Mouse (Mus musculus) lung, postnatal 36 days (tissue): ENCODE measurements around the gene Sf3b3.
"Not testable (repeated sequence)": the region's sequence is repeated elsewhere in the genome, so short reads cannot be mapped to it uniquely, and the experiment has no call there.

Experiments used
- DNase-seq: peaks from one replicate; pipeline ENCODE4 v3.0.0; 2022; ENCODE audit warnings: mixed read lengths

Gene Sf3b3

DNA sequence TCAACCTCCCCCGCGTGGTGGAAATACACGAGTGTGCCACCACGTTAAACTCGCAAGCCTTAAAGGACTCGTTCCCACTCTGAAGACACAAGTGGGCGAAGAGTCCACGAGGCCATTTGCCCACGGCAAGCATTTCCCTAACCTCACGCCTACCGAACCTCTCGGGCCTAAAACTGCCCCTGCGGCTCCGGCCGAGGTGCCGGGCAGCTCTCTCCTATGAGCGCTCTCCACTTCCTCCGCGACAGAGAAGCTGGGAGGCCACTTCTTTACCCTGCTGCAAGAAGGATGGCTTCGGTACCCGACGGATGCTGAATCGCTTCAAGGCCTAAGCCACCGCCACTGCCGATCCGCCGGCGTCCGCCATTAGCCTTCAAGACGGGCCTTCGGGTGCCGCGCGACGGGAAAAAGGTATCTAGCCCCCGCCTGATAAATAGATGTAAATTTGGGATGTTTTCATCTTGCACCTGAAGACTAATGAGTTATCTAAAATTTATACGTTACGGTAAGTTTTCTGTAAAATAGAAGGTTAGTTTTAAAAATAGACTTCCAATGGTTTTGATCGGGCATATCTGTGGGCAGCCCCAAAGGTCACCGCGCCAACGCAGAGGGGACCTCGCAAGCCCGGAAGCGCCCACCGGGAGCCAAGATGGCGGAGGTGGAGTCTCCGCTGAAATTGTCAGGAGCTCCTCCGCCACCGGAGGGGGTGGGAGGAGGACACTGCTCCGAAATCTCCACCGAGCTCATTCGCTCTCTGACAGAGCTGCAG is at the start of gene Sf3b3, which contains the start of gene Cog4:
Sf3b3 (minus strand) TSS at position 383 of the 766 bp plus-strand sequence.
Cog4 (plus strand) TSS at position 196 of the 766 bp plus-strand sequence.
- DNase-seq: peak; percentile 94

DNA sequence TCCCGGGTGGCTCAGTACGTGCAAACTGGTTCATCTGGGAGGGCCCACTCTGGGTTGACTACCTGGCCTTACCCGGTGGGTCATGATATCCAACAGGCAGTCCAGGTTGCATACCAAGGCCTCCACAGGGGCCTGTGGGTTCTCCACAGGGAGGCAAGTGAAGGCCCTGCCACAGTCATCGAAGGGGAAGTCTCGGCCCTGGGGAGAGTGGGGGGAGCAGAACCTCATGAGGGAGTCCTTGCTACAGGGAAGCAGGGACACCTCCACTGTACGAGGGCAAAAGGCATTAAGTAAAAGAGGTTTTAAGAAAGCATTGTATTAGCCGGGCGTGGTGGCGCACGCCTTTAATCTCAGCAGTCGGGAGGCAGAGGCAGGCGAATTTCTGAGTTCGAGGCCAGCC is 49.2 kb upstream of the Sf3b3 start:
- DNase-seq: no peak

DNA sequence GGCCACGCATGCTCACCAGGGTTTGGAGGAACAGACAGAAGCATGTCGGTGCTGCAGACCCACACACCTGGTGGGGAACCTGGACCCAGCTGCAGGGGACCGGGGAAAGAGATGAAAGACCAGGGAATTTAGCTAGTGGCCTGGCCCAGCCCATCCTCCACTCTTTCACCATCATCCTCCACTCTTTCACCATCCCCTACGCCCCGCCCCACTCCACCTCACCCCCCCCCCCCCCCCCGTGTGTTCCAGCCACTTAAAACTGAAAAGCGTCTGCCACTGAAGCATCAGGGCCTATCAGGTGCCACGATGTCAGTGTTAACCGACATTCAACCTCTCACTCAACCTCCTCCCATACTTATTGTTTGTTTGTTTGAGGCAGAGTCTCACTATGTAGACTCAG is 48.7 kb upstream of the Sf3b3 start:
- DNase-seq: no peak

DNA sequence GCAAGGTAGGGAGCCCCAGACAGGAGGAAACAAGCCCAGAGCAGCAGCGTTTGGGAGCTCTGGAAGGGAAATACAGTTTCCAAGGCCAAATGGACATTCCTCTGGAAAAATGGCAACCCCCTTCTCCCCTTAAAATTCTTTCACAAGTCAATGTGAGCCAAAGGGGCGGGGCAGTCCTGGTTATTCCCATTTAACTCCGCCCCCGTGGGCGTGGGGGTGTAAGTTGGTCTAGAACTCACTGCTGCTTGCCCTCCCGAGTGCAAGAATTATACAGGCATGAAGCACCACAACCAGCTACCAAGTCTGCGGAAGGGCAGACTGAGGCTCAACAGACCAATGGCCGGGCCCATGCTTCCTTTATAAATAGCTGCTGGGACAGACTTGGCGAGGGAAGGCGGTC is 48.3 kb upstream of the Sf3b3 start:
- DNase-seq: no peak

DNA sequence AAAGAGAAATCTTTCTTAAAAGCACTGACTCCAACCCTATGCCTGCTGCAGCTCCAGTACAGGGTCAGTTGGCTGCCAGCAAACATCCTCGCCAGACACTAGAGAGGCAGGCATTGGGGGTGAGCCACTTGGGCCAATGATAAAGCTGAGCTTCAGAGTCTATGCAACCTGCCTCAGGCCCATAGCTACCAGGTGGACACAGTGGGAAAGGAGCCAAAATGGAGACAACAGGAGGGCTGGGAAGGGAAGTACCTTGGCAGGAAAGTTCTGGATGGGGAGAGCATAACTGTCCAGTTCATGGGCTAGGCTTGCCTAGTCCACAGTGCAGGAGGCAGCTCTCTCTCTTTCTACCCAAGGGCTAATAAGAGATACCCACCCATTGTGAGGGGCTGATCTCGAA is 46.3 kb upstream of the Sf3b3 start:
- DNase-seq: no peak

DNA sequence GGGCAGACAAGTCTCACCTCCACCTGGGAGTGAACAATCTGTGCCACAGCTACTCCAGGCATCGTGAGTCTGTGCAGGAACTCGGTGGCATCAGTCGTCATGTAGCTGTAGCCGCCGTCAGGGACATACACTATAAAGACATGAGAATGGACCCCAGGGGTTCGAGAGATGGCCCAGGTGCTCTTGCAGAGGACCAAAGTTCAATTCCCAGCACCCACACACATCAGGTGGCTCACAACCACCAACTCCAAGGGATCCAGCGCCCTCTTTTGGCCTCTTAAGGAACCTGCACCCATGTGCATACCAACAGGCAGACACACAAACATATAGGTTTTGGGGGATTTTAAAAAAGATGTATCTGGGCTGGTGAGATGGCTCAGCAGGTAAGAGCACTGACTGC is 45.5 kb upstream of the Sf3b3 start:
- DNase-seq: no peak

DNA sequence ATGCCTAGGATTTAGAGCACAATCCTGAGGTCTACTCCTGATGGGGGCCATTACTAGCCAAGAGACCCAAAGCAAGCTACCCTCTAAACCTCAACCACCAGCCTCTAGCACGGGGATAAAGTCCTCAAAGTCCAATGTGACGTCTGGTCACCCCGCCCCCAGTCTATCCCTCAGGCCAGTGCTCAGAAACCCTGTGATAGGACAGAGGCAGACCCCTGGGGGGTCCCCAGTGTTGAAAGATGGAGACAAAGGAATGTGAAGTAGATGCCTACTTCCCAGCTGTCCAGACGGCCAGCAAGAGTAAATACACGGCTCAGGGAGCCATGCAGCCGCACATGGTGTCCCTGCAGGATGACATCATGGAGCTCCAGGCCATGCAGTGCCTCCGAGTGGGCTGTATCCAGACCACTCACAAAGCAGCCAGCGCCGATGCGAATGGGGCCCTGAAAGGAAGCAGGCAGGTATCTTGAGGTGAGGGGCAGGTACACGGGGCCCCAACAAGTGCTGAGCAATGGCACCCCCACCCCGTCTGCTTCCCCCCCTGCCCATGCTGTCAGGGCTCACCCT is 43.4 kb upstream of the Sf3b3 start:
- no peak for DNase-seq

DNA sequence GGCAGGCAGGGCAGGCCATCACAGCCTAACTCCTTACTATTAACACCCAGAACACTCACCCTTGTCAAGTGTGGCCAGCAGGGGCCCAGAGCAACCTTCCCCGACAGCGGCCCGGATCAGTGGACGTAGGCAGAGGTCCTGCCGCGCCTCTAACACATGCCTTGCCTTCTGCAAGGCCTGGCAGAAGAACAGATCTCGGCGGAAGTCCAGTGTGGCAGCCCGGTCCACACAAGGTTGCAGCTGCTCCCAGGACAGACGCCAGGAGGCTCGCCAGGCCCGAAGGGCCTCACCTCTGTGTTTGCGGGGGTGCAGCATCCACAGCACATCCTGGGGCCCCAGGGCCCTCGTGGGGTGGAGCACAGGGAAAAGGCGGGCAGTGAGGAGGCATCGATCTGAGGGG is 42.3 kb upstream of the Sf3b3 start:
- no peak for DNase-seq

DNA sequence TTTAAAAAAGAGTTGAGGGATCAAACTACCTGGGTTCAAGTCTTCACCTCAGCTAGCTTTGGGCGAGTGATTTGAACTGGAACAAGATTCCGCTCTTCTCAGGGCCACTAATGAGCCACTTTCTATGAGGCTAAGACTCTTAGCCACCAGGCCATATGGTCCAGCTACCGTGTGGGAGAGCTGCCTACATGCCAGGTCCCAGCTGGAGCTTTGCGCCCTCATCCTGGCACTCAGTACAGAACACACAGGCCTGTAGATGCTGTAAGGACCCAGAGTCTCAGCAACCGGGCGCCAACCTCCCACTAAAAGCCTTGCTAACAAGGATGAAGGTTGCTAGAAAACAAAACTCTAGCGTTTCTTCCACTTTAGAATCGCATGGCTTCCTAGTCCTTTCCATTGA is 41.9 kb upstream of the Sf3b3 start:
- no peak for DNase-seq

DNA sequence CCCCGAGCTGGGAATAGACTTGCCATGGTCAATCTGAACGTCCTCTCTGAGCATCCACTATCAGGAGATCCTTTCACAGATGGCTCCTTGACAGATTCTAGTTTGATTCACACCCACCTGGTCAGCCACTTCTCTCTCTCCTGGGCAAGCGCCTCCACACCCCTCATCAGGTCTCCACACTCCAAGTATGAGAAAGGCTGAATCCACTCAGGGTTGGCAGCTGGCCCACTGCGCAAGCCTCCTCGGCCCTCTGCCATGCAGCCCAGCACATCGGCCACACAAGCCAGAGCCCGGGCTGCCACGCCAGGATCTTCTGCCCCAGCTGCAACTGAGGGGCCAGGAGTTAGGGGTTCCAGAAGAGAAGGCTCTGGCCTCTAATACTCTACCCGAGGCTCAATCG is 41.0 kb upstream of the Sf3b3 start:
- no peak for DNase-seq

DNA sequence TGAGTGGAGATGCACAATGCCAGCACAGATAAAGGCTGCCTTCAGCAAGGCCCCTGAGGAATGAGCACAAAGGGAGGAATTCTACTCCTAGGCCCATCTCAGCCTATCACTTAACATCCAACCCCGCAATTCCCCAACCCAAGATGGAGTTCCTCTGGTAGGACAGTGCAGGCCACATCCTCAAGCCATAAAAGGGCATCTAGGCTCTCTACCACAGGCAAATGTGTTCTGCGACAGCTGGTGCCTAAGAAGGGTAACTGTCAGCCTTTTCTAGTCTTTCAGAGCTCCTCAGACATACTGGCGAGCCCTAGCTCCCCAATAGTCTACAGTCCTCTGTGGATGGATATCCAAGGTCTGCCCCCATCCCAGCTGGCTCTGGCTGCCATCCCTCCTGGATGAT is 40.0 kb upstream of the Sf3b3 start:
- DNase-seq: no peak

DNA sequence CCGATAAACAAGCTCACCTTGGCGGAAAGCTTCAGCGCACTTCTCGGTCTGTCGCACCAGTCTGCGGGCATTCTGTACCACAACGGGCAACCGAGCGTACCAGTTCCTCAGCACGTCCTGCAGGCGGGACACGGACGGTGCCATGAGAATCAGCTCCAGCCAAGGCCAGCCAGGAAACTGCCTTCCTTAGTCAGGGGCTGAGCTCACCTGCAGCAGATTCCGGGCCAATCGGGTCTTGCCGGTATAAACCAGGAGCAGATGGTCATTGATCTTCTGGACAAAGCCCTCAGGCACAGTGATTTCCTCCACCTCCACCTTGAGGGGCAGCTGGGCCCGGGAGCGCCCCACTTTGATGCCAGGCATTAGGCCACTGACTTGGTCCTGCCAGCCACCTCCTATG is 37.2 kb upstream of the Sf3b3 start:
- no peak for DNase-seq

DNA sequence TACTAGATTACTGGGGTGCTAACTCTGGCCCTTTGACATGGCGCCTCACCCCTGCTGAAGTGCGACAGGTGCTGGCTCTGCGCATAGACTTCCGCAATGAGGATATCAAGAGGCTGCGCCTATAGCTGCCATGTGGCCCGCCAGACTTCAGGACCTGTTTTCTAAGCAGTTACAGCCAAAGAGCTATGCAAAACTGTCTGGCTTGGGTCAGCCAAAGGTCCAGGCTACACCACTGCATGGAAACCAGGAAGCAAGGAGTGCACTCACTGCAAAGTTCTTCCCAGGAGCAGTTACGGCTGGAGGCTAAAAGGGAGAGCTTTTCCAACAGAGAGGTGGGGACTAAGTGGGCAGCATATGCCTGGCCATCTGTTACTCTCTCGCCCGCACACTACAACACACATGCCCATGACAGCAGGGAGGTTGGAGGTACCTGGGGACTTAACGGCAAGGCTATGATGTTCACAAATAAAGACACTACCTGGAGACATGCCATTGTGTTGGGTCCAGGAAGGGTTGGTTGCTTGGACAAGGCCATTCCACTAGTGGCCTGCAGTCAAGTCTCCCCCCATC is 35.2 kb upstream of the Sf3b3 start:
- DNase-seq: no peak

DNA sequence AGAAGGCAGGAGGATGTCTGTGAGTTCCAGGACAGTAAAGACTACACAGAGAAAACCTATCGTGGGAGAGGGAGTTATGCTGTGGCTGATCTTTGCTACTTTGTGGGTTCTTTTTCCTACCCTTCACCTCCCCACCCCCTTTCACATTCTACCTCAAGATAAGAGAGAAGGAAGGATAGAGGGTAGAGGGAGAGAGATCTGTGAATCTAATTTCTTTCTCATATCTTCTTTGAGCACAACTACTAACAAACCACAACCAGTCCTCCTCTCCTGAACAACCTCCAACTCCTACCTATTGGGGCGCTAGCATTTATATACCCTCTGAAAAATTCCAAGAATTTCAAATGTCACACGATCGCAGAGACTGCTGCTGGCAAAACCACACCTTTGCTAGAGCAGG is 31.3 kb upstream of the Sf3b3 start:
- DNase-seq: no peak

DNA sequence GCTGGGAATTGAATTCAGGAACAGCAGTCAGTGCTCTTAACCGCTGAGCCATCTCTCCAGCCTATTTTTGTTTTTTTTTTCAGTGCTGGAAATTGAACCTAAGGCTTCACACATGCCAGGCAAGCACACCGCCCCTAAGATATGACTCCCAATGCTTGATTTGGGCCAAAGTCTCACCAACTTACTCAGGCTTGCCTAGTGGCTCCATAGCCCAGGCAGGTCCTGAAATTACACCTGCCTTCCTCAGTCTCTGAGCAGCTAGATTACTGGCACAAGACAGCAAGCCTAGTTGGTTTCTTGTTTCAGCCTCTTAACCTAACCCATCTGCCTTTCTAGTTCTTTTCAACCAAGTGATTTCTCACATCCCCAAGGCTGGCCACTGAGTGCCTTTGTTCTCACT is 23.9 kb upstream of the Sf3b3 start:
- no peak for DNase-seq

DNA sequence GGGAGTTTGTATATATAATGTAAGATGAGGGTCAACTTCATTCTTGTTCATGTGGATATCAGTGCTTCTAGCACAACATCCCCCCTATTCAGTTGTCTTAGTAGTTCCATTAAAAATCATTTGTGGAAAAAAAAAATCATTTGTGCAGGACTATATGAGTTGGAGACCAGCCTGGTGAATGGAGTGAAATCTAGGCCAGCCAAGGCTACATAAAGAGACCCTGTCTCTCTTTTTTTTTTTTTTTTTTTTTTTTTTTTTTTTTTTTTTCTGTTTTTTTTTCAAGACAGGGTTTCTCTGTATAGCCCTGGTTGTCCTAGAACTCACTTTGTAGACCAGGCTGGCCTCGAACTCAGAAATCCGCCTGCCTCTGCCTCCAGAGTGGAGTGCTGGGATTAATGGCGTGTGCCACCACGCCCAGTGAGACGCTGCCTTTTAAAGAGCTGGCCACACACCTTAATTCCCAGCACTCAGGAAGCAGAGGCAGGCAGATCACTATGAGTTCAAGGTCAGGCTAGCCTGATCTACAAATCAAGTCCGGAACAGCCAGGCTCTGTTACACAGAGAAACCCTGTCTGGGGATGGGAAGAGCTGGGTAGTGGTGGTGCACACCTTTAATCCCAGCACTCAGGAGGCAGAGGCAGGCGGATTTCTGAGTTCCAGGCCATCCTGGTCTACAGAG is 14.9 kb upstream of the Sf3b3 start:
- not testable (repeated sequence) for DNase-seq

DNA sequence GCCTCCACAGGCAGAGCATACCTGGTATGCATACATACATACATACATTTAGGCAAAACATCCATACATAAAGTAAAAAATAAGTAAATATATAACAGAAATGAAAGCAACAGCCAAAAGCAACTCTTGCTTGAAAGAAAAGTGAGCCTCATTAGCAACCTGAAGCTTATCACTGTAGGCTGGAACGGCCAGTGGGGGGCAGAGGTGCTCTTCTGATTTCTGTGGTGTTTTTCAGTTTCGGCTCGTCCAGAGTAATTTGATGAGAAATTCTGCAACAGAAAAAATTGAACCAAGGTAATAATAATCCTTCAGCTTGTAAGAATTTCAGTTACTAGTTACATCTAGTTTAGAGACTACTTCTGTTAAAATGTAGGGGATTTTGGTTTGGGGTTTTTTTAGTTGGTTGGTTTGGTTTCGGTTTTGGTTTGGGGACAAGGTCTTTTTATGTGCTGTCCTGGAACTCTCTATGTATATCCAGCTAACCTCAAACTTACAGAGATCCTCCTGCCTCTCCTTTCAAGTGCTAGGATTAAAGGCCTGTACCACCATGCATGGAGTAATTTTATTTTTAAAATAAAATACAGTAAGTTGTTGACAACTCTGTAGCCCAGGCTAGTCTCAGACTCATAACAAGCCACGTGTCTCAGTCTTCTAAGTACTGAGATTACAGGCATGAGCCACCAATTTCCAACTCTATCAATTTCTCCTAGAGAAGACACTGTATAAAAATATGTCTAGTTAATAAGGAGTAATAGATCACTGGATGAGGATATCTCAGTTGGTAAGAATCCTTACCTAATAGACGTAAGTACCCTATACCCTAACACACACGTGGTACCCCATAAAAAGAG is 13.3 kb upstream of the Sf3b3 start:
- DNase-seq: peak; percentile 4

DNA sequence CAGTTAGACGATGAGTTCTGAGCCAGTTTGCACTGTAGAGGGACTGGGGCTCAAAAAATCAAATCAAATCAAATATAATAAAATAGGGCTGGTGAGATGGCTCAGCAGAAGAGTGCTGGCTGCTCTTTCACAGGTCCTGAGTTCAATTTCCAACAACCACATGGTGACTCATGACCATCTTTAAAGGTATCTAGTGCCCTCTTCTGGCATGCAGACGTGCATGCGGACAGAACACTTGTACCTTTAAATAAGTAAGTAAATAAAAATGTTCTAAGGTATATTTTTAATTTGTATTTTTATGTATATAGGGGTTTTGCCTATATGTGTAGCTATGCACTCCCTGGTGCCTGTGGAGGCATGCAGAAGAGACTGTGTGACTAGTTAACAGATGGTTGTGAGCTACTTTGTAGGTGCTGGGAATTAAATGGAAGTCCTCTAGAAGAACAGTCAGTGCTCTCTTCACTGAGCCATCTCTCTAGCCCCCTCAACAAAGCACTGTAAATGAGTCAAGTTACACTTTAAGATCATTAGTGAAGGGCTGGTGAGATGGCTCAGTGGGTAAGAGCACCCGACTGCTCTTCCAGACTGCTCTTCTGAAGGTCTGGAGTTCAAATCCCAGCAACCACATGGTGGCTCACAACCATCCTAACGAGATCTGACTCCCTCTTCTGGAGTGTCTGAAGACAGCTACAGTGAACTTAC is 10.3 kb upstream of the Sf3b3 start:
- peak; percentile 23 for DNase-seq

DNA sequence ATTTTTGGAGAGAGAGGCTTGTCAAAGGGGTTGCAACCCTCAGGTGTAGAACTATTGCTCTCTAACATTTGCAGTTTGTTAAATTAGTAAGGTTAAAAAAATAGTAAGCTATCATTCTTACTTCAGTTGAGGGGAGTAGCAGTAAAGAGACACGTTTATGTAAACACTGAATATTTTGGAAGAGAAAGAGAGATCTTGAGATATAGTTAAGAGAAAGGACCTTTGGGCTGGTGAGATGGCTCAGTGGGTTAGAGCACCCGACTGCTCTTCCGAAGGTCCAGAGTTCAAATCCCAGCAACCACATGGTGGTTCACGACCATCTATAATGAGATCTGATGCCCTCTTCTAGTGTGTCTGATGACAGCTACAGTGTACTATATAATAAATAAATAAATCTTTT is 9.5 kb upstream of the Sf3b3 start:
- not testable (repeated sequence) for DNase-seq

DNA sequence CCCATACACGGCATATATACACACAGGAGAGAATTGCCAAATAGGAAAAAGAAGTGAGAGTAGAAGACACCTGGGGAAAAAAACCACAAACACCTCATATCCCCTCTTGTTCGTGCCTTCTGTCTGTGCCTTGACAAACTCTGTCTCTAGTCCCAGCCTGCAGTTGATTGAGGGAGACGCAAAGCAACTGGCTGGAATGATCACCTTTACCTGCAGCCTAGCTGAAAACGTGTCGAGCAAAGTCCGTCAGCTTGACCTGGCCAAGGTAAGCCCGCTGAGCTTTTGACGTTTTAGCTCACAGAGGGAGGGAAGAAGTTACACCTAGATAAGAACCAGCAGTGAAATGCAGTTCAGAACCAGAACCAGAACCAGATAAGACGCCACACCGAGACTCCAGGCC is 4.6 kb upstream of the Sf3b3 start:
- no peak for DNase-seq

DNA sequence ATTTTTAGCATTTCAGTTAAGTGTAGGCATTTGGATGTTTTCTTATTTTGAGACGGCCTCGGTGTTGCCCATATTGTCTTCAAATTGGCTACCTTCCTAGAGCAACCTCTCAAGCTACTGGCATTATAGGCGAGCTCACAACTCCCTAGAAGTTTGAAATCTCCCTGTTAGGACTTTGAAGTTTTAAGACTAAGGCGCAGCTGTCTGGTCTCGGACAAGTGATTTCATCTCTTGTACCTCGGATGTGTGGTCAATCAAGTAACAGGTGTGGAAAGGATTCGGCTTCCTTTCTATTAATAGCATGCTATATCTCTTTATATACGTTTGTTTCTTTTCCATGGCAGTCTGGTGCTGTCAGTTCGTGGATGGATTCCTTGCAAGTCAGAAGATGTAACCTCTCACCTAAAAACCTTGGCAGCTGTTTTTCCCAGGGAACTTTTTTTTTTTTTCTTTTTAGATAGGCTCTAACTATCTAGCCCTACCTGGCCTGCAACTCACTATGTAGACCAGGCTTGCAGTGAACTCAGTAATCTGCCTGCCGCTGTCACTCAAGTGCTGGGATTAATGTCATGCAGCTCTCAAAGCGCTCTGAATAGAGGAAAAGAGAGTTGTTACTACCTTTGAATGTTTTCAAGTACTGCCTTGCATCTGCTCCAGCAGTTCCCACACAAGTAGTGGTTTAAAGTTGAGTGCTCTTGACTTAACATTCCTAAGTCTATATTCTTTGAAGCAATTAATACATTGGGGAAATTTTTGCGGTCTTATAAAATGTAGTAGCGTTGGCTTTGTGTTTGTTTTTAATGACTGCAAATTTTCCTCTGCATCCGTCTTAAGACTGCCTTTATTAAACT is 1.3 kb upstream of the Sf3b3 start:
- DNase-seq: peak; percentile 25
